Mouse (Mus musculus) embryonic stem cell, embryonic (primary cell): ENCODE data around the gene D2hgdh.
"Not testable (repeated sequence)": the region's sequence is repeated elsewhere in the genome, so short reads cannot be mapped to it uniquely, and the experiment has no call there.

Experiments
- CTCF ChIA-PET, 4 experiments: fragments of 300-600 bp in 2 of 4; fragments of 350-600 bp in 2 of 4; sonication (Branson Sonifier 250); formaldehyde crosslinking; loops; one replicate each; lab custom pipeline; 2022; ENCODE audit warnings: inconsistent platforms in 2 of 4; lab: Charles Lee
- POLR2A ChIA-PET, 4 experiments: fragments of 300-600 bp in 2 of 4; fragments of 350-600 bp in 2 of 4; sonication (Branson Sonifier 250); formaldehyde crosslinking; loops; one replicate each; lab custom pipeline; 2022; ENCODE audit warnings: antibody characterized with exemption in 4 of 4, inconsistent platforms in 1 of 4; lab: Charles Lee

Gene D2hgdh

DNA sequence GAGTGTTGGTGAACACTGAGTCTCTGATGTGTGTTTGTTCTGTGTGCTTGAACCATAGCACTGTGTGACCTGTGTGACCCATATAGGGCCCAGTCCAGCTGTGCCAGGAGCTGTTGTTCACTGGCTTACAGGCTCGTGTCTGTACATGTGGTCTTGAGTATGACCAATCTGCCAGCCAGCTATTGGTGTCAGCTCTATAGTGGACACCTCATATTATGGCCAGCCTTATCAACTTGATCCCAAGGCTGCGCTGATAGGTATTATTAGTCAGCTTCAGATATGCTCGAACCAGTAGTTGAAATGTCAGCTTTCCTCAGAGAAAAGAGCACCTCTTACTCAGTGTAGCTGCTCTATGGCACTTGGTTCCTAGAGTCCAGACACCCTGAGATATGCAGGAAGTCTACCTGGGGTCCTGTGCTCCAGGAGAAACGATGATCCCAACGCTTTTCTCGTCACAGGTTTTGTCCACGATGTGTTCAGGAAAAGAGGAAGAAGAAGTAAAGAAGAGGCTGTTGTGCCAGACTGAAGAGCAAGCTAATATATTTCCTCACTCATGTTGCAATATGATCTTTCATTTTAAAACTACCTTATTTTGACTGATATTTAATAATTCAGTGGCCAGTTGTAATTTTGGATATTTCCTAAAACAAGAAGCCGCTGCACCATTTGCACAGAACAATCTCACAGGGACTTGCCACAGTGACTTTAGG is 6.7 kb upstream of the D2hgdh start:
- CTCF ChIA-PET: interaction anchor here in 3 of 4 experiments (0.5 to 1.5 kb wide), 4 partner anchors 10 to 91 kb away, joined by 3 to 5 read pairs (median 3); no protein-coding TSS in a partner anchor
- POLR2A ChIA-PET: interaction anchor here in 2 of 4 experiments (1.1 to 2.9 kb wide), 10 partner anchors 7 to 58 kb away, joined by 3 to 12 read pairs (median 7); partner anchors contain the start of genes Ing5 (in 2 of the 2), D2hgdh (in 1 of the 2) and Dtymk (in 1 of the 2)

DNA sequence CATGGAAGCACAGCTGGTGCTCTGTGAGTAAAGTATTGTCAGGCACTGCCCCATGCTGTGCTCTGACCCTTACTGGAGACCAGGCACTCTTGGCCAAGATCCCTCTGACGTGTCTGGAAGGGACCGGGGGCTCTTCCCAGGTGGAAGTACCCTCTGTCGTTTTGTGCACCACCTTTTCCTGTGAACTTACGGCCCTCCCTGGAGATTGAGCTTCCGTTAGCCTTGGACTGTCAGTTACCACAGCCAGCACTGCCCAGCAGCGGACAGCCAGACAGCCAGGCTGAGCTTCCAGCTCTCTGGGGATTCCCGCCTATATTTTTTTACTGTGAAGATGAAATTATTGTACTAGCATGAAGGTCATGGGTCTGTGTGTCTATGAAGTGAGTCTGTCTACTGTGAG is 6.0 kb upstream of the D2hgdh start:
- CTCF ChIA-PET: interaction anchor here in 2 of 4 experiments (0.5 to 0.8 kb wide), 2 partner anchors 9 to 15 kb away, joined by 3 to 5 read pairs; no protein-coding TSS in a partner anchor
- POLR2A ChIA-PET: interaction anchor here in 2 of 4 experiments (1.2 to 3.0 kb wide), 4 partner anchors 15 to 23 kb away, joined by 4 to 22 read pairs (median 11); partner anchors contain the start of genes Ing5 (in 2 of the 2) and Dtymk (in 1 of the 2)

DNA sequence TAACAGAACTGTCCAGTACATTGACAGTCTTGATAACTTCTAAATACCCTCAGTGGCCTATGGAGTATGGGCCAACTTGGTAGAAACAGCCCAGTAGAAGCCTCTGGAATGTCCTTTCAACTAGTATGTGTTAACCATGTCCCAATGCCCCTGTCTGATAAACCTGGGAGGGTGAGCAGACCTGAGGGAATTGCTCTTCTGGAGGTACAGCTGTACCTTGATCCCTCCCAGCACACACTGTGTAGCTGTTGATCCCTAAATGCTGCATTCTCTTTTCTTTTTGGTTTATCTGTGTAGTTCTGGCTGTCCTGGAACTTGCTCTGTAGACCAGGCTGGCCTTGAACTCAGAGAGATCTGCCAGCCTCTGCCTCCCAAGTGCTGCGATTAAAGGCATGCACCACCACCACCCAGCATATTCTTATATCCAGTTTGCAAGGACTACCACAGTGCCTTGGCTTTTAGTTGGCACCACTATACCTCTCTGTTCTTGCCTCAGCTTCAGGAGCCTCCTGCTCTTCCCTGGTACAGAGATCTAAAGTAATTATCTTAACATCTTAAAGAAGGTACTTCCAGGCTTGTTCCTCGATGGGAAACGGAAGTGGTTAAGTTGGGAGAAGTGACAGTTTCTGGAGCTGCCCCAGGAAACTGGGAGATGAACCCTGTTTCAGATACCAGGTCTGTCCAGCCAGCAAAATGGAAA is 763 bp upstream of the D2hgdh start:
- ChIA-PET CTCF (no interaction called here), POLR2A (interaction anchor here in 3 of 4 experiments (0.9 to 3.6 kb wide), 14 partner anchors 8 to 481 kb away, joined by 3 to 34 read pairs (median 6); partner anchors contain the start of genes Dtymk (in 2 of the 3), Atg4b (in 1 of the 3), Ing5 (in 1 of the 3) and Pask (in 1 of the 3))

DNA sequence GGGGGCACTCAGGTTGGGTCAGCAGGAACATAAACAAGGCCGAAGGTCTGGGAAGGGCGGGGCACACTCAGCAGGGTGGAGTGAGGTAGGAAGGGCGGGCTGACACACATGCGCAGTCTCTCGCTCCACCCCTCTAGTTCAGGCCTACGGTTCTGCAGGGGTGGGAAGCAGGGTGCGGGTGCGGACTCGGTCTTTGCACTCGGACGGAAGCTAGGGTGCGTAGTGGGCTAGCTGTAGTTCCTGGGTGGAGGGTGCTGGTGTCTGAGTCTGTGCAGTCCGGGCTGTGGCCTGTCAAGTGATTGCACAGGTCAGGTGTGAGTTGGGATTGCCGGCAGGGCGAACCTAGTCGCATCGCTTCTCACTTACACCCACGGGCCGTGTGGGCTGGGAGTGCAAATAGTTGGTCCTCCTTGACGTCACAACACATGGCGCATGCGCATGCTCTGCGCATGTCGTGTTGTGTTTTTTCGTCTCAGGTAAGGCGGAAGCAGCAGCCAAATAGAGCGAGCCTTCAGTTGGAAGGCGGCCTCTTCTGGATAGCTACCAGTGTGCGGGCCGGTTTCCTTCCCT is 481 bp downstream of the D2hgdh start:
- ChIA-PET POLR2A (interaction anchor here in 3 of 4 experiments (0.7 to 3.6 kb wide), 21 partner anchors 8 to 482 kb away, joined by 3 to 34 read pairs (median 5); partner anchors contain the start of genes Ing5 (in 3 of the 3), Dtymk (in 2 of the 3), Atg4b (in 1 of the 3) and Farp2 (in 1 of the 3)), CTCF (interaction anchor here in 2 of 4 experiments (0.6 to 0.9 kb wide), 2 partner anchors 82 to 313 kb away, joined by 4 to 18 read pairs; partner anchors contain the start of gene Farp2 (in 1 of the 2))

DNA sequence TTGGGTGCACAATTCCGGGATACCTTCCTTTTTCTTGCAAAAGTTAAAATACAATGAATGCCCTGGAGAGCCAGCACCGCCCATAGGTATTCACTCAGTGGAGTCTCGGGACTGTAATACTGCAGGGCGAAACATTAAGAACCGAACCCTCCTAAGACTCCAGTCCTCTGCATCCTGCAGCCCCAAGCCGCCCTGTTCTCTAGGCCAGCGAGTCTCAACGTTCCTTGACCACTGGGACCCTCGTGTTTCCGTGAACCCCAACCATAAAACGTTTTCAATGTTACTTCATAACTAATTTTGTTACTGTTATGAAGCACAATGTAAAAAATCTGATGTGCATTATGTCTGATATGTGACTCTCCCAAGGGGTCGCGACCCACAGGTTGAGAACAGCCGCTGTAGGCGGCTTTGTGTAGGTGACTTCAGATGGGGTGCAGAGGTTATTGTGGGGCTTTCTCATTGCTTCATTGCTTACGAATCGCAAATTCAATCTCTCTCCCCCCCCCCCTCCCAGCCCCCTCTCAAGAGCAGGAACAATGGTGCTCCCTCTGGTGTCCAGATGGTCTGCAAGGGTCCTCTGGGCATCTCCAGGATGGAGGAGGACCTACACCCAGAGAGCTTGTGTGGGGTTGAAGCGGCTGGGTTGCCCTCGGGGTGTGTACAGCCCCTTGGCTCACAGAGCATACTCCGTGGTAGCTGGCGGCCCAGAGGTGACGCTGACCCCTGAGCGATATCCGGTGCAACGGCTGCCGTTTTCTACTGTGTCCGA is 1.2 kb downstream of the D2hgdh start:
- ChIA-PET POLR2A (interaction anchor here in 3 of 4 experiments (0.6 to 3.6 kb wide), 22 partner anchors 9 to 314 kb away, joined by 3 to 34 read pairs (median 6); partner anchors contain the start of genes Ing5 (in 3 of the 3), Dtymk (in 2 of the 3) and Farp2 (in 1 of the 3)), CTCF (interaction anchor here in 2 of 4 experiments (0.6 to 0.9 kb wide), 3 partner anchors 83 to 578 kb away, joined by 3 to 4 read pairs (median 4); no protein-coding TSS in a partner anchor)

DNA sequence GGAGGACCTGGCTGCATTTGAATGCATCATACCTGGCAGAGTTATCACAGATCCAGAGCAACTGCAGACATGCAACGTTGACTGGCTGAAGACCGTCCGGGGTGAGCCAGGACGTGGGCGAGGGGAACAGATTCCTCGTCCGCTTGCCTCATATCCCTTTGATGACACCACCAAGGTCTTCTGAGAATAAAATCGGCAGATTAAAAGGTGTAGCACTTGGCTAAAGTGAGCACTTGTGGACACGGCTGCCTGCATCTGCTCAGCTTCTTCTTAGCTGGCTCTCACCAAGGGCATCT is 1.8 kb downstream of the D2hgdh start:
- CTCF ChIA-PET: interaction anchor here in 1 of 4 experiments (0.6 kb wide), 2 partner anchors 313 to 579 kb away, joined by 3 to 4 read pairs; no protein-coding TSS in a partner anchor
- POLR2A ChIA-PET: interaction anchor here in 3 of 4 experiments (0.6 to 2.8 kb wide), 4 partner anchors 11 to 254 kb away, joined by 3 to 29 read pairs (median 6); partner anchors contain the start of genes Dtymk (in 1 of the 3) and Ing5 (in 1 of the 3)

DNA sequence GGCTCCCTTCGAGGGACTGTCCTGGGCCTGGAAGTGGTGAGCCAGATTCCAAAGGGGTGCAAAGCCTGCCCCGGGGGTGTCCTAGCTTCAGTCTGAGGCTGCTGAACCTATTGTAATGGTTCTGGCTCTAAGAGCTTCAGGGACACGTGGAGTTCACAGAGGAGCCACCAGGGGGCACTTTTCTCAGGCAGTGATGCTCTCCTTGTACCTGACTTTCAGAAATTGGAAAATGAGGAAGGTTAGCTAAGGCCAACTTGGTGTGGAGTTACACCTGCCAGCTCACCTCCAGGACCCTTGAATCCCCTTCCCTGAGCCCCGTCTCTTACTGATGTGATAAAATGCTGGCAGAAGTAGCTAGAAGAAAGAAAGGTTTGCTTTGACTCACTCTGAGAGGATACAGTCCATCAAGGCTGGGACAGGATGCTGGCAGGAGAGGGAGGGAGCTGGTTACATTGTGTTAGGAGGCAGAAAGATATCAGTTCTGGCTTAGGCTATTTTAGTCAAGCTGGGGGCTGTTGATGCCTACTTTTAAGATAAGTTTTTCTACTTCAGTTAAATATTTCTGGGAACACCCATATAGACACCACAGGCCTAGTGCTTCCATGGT is 8.1 kb downstream of the D2hgdh start:
- POLR2A ChIA-PET: interaction anchor here in 1 of 4 experiments (0.6 to 0.7 kb wide), 2 partner anchors 148 to 246 kb away, joined by 3 read pairs; no protein-coding TSS in a partner anchor
- CTCF ChIA-PET: interaction anchor here (0.6 to 1.3 kb wide), 5 partner anchors 245 to 394 kb away, joined by 3 to 9 read pairs (median 3); no protein-coding TSS in a partner anchor

DNA sequence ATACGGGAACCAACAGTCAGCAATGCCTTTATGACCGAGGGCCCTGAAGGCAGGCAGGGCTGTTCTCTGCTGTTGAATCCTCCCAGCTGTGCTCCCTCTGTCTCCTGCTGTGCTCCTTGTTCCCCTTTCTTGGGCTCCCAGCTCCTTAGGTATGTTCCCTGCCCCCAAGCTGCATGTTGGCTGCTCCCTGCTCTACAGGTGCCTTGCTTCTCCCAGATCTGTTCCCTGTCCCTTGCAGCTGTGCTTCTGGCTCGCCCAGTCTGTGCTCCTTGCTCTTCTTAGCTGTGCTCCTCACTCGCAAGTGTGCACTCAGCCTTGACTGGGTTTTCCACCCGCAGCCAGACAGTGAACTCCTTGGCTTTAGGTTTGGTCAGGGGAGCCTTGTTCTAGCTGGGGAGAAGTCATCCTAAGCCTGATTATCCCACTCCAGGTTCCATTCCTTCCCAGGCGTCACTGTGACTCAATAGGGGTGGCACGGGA is 10.0 kb downstream of the D2hgdh start:
- ChIA-PET POLR2A (interaction anchor here in 1 of 4 experiments (1.1 kb wide), 1 partner anchor 33 kb away, joined by 5 read pairs; the partner anchor contains the start of gene Dtymk), CTCF (no interaction called here)

DNA sequence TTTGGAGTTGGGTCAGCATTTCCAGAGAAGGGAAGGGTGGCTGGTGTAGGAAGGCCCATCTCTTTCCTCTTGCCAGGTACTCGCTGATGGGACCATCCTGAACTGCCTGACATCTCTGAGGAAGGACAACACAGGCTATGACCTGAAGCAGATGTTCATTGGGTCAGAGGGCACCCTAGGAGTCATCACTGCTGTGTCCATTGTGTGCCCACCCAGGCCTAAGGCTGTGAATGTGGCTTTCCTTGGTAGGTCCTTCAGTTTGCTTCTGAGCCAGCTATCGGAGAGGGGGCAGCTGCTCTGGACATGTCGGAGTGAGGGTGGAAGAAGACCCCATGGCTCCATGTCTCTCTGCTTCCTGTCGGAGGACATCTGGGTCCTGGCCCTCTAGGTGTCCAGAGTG is 10.5 kb downstream of the D2hgdh start:
- ChIA-PET POLR2A (no interaction called here), CTCF (no interaction called here)

DNA sequence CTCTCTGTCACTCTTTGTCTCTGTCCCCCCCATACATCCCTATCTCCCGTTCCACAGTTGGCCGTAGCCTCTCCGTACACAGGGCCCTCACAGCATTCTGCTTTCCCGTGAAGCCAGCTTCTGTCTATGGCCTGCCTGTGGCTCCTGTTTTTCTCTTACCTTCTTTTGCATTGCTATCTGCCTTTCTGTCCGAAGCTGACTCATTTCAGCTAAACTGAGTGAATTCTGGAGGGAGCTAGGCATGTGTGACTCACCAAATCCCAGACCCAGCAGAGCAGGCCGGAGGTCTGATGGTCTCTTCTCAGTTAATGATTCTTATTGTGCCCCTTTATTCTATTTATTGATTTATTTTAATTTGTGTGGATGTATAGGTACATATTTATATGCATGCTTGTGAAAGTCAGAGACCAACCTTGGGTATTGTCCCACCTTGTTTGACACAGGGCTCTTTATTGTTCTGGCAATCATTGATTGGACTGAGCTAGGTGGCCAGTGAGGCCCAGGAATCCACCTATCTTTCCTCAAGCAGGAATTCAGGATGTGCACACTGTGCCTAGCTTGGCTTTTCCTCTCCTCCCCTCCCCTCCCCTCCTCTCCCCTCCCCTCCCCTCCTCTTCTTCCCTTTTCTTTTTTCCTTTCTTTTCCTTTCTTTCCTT is 11.3 kb downstream of the D2hgdh start:
- ChIA-PET POLR2A (interaction anchor here in 1 of 4 experiments (0.6 kb wide), 1 partner anchor 324 kb away, joined by 3 read pairs; the partner anchor contains the start of gene Farp2), CTCF (no interaction called here)

DNA sequence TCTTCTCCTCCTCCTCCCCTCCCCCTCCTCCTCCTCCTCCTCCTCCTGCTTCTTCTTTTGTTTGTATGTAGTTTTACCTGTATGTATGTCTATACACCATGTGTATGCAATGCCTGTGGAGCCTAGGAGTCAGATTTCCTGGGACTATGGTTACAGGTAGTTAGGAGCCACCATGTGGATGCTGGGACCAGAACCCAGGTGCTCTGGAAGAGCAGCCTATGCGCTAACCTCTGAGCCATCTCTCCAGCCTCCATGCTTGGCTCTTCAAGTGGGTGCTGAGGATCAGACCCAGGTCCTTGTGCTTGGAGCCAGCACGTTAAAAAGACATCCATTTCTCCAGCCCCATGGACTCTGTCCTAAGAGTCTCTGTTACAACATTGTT is 11.8 kb downstream of the D2hgdh start:
- POLR2A ChIA-PET: interaction anchor here in 1 of 4 experiments (0.6 kb wide), 1 partner anchor 325 kb away, joined by 3 read pairs; the partner anchor contains the start of gene Farp2
- CTCF ChIA-PET: no interaction called here

DNA sequence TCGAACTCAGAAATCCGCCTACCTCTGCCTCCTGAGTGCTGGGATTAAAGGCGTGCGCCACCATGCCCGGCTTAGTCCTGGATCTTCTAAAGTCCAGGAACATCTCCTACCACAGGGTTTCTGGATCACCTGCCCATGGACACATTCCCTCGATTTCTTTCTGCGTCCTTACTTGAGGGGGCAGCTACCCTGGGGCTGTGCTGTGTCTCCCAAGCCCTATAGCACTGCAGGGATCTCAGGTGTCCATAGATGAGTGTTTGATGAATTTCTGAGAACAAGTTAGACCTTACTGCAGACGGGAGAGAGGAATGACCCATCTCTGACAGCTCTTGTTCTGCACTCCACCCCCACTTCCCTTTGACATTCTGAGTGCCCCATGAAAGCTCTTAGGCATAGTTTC is 12.6 kb downstream of the D2hgdh start:
- CTCF ChIA-PET: no interaction called here
- POLR2A ChIA-PET: interaction anchor here in 1 of 4 experiments (0.7 kb wide), 1 partner anchor 9 kb away, joined by 3 read pairs; no protein-coding TSS in a partner anchor

DNA sequence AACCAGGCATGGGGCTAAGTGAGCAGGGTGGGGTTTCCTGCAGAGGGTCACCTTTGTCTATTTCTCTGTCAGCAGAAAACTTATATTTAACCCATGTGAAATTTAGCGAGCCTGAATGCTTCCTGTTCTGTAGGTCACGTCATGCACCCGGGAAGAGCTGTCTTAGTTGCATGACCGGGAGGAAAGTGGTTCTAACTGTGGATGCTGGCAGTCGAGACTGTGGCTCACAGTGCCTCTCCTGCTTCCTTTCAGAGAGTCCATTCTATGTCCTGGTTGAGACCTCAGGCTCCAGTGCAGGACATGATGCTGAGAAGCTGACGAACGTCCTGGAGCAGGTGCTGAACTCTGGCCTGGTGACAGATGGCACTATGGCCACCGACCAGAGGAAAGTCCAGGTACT is 13.9 kb downstream of the D2hgdh start:
- POLR2A ChIA-PET: not testable (repeated sequence)

DNA sequence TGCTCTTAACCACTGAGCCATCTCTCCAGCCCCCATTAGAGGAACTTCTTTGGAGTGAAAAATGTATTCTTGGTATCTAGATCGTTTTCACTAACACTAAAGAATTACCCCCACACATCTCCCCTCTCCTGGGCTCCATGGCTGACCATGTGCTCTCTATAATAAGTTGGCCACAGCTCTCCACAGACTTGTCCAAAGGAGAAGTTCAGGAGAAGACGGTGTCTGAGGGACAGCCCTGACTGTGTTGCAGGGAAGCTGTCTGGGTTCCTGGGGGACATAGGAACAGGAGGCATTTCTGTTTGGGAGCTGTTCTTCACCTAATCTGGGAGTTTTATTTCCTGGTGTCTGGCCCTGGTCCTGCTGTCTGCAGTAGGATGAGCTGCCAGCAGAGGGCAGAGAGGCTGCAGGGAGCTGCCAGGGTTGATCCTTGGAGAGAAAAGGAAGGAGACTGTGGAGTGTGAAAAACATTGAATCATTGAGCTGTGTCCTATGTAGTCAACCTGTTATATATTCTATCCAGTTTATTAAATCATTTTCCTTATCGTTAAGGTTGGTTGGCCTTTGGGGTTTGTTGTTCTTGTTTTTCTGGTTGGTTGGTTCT is 21.2 kb downstream of the D2hgdh start:
- CTCF ChIA-PET: interaction anchor here in 1 of 4 experiments (0.7 kb wide), 1 partner anchor 1478 kb away, joined by 8 read pairs; no protein-coding TSS in a partner anchor
- POLR2A ChIA-PET: not testable (repeated sequence)

More for the DNA sequence above, 13.9 kb downstream of the D2hgdh start:
- CTCF ChIA-PET: interaction anchor here in 1 of 4 experiments (0.6 kb wide), 1 partner anchor 150 kb away, joined by 3 read pairs; no protein-coding TSS in a partner anchor

DNA sequence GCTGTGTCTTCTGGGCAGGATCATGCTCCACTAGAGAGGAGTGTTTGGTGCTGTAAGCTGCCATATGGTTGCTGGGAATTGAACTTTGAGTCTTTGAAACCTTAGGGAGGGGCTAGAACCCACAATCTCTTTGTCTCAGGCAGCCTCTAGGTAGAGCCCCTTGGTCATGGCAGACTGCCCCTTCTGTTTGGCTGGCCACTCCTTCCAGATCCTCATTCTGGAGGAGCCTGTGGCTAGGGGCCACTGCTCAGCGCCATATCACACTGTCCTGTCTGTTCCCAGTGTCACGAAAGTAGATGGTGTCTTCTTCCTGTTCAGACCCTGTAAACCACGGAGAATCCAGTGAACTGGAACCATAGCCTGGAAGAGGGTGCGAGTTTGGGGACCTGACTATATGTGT is 31.1 kb downstream of the D2hgdh start:
- CTCF ChIA-PET: not testable (repeated sequence)

DNA sequence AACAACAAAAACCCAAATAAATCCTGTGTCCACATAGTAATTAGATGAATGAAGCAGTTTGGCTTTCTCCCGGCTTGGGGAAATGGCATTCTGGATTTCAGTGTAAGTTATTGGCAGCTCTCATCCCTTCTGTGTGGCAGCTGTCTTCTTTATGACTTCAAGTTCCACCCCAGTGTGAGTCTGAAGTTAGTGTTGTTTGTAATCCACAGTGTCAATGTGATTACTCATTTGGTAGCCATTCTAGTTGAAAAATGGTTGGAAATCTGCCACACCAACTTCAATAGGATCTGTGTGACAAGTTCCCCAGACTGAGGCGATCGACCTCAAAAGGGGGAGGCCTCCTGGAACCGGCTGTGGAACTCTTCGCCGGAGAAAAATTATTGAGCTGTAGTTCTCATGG is 32.7 kb downstream of the D2hgdh start:
- ChIA-PET POLR2A (no interaction called here), CTCF (no interaction called here)

More for the DNA sequence above, 31.1 kb downstream of the D2hgdh start:
- POLR2A ChIA-PET: not testable (repeated sequence)
